Mouse (Mus musculus) 3T3-L1 (cell line): ENCODE measurements around the gene Tmem259.

Experiments used
- DNase-seq: peaks from one replicate; pipeline ENCODE4 v3.0.0-alpha.2; 2015; ENCODE audit warnings: low read depth, low spot score

Gene Tmem259

GRCm38 (mm10) chr10:79987771-79988505, 3.8 kb upstream of the Tmem259 start:
- DNase-seq: peak; percentile 51

GRCm38 (mm10) chr10:79986963-79987362, 2.8 kb upstream of the Tmem259 start:
- peak; percentile 88 for DNase-seq

GRCm38 (mm10) chr10:79986232-79986878, 2.2 kb upstream of the Tmem259 start:
- peak; percentile 75 for DNase-seq

GRCm38 (mm10) chr10:79985334-79986231, 1.5 kb upstream of the Tmem259 start:
- DNase-seq: peak; percentile 82

- DNase-seq: peak; percentile 100
These were observed 741 bp upstream of the Tmem259 start for GRCm38 (mm10) chr10:79984871-79985270.

- DNase-seq: peak; percentile 47
These were observed 460 bp downstream of the Tmem259 start for GRCm38 (mm10) chr10:79983670-79984069.

GRCm38 (mm10) chr10:79983205-79983604, 925 bp downstream of the Tmem259 start:
- peak; percentile 18 for DNase-seq

GRCm38 (mm10) chr10:79979401-79980155, 4.6 kb downstream of the Tmem259 start:
- DNase-seq: no peak

- no peak for DNase-seq
These were observed 6.1 kb downstream of the Tmem259 start for GRCm38 (mm10) chr10:79978061-79978460.

- DNase-seq: no peak
These were observed 6.8 kb downstream of the Tmem259 start for GRCm38 (mm10) chr10:79977324-79977723.

GRCm38 (mm10) chr10:79976722-79977107, 7.4 kb downstream of the Tmem259 start:
- no peak for DNase-seq

GRCm38 (mm10) chr10:79976071-79976721, 7.9 kb downstream of the Tmem259 start:
- DNase-seq: no peak

GRCm38 (mm10) chr10:79974668-79975067, 9.5 kb downstream of the Tmem259 start:
- DNase-seq: no peak

- DNase-seq: no peak
These were observed 10.0 kb downstream of the Tmem259 start for GRCm38 (mm10) chr10:79974087-79974486.

GRCm38 (mm10) chr10:79972831-79973230, 11.3 kb downstream of the Tmem259 start:
- DNase-seq: no peak

GRCm38 (mm10) chr10:79971183-79971497, 13.0 kb downstream of the Tmem259 start:
- no peak for DNase-seq

GRCm38 (mm10) chr10:79970415-79971182, 13.5 kb downstream of the Tmem259 start, which contains the start of gene Grin3b:
Grin3b (plus strand) TSS chr10:79970715.
- DNase-seq: no peak

GRCm38 (mm10) chr10:79969124-79969568, 15.0 kb downstream of the Tmem259 start:
- peak; percentile 67 for DNase-seq

GRCm38 (mm10) chr10:79968181-79968580, 15.9 kb downstream of the Tmem259 start:
- DNase-seq: no peak

GRCm38 (mm10) chr10:79966886-79967400, 17.2 kb downstream of the Tmem259 start:
- no peak for DNase-seq
